Mouse (Mus musculus) fibroblast of lung, adult 2 months (primary cell): ENCODE measurements at regions not wholly inside any gene's neighbourhood (a gene's known extent, or its start where the extent isn't known, plus 50 kb on each side); places are given as distances from the start of the nearest gene placed in this dataset.
A peak's percentile ranks its signal among the peaks of the same experiment; 100 is the strongest.

Experiments used
- DNase-seq: peaks from one replicate; pipeline ENCODE4 v3.0.0-alpha.2; 2011; ENCODE audit warnings: low read depth

DNA sequence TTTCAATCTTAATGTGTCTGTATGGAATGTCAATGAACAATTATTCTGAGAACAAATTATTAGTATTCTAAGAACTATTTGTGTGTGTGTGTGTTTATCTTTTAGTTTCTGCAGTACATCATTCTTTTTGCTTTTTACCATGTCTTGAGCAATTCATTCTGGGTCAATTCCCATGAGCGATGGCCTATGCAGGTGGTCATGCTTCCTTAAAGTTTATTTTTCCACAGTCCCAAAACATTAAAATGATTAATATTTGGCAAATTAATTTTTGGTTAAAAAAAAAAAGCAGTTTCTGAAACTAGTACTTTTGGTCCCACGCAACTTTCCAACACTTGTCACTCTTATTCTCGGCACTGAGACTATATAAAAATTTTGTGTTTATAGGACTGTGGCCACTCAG lies 416.8 kb upstream of the Rgmb start:
- DNase-seq = no peak

GRCm38 (mm10) chr17:16221253-16221652 lies 390.4 kb upstream of the Rgmb start:
- DNase-seq = no peak

GRCm38 (mm10) chr17:16219675-16220566 lies 389.1 kb upstream of the Rgmb start:
- DNase-seq = no peak

- DNase-seq = peak; percentile 31
Measured at GRCm38 (mm10) chr17:16218623-16219022, 387.8 kb upstream of the Rgmb start.

DNA sequence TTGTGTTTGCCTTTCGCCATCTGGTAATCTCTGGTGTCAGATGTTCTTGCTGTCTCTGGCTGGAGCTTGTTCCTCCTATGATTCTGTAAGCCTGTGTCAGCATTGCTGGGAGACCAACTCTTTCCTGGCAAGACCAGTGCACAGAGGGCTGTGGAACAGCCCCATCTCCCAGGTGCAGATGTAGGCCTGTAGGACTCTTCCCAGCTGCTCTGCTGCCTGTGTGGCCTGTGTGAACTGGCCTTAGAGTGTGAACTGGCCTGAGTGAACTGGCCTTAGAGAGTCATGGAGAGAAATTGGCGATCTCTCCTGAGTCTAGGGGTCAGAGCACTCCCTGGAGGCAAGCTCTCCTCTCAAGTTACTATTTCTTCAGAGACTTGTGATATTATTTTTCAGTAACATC lies 386.0 kb upstream of the Rgmb start:
- no peak for DNase-seq

DNA sequence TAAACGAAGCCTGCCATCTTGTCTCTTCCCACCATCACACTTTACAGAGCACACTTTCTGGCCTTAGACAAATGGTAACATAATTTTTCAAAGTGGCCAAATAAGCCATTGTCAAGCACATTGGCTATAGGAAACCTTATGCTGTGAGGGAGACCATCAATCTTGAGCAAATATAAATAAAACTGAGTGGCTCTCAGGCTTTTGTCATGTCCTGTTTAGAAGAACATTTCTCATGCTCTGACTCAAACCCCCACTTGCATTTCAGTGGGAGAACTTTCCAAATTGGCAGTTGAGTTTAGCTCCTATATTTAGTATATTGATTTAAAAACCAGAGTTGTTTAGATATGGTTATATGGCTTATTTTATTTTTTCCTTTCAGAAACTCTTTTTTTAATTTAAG lies 362.8 kb upstream of the Rgmb start:
- no peak for DNase-seq

GRCm38 (mm10) chr17:16180856-16181255 lies 350.0 kb upstream of the Rgmb start:
- no peak for DNase-seq

DNA sequence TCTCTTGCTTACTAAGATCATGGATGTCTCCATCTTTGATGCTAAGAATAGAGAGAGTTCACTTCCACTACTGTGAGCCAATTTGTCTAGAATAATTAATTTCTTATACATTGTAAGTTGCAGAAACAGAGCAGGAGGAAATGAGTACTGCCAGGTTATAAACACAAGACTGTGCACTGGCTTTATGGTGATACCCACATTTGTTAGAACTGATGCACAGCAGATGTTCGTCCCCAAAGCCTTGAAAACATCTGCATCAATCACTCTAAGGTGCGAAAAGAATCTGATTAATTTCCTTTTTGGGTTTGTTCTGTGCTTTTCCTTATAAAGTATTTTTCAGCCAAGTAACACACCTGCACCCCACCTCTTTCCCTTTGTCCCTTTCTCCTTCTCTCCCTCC lies 347.3 kb upstream of the Rgmb start:
- DNase-seq = no peak

GRCm38 (mm10) chr17:16176782-16177510 lies 346.1 kb upstream of the Rgmb start:
- no peak for DNase-seq

DNA sequence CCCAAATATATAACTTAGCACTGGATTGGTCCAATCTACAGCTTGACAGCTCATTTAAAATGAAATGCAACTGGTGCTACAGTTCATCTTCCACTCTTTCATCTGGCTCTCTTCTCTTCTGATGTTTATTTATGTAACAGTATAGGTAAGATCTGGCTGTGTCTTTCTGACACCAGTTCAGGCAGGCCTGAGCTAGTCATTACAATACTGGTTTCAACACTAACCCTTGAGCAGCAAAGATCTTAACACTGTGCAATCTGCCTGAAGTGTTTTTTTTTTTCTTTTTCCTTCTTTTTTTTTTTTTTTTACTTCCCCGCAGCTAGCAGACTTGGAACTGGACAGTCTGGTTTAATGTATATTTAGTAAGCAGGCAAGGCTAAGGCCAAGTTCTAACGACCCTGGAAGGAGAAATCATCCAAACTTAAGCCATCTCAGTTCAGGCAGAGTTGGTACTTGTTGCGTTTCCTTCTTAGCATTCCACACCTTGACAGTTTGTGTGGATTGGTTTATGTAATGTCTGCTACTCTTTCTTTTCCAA lies 342.8 kb upstream of the Rgmb start:
- no peak for DNase-seq

- no peak for DNase-seq
Measured at GRCm38 (mm10) chr17:16166731-16167130, 335.9 kb upstream of the Rgmb start.

DNA sequence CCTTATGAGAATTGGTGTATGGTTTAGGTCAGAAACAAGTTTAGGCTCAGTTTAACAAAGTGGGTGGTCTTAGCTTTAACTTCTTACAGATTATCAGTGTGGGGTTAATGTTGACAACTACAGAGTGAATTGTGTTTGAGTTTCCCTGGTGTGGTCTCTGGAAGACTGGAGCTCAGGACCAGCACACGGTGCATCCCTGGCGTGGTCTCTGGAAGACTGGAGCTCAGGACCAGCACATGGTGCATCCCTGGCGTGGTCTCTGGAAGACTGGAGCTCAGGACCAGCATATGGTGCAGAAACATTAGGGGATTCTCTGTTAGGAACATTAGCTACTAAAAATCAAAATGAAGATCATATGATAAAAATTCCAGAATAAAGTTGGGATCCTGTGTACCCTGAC lies 327.3 kb upstream of the Rgmb start:
- DNase-seq = no peak

GRCm38 (mm10) chr17:16157711-16158110 lies 326.9 kb upstream of the Rgmb start:
- no peak for DNase-seq

GRCm38 (mm10) chr17:16157135-16157534 lies 326.3 kb upstream of the Rgmb start:
- DNase-seq = no peak

DNA sequence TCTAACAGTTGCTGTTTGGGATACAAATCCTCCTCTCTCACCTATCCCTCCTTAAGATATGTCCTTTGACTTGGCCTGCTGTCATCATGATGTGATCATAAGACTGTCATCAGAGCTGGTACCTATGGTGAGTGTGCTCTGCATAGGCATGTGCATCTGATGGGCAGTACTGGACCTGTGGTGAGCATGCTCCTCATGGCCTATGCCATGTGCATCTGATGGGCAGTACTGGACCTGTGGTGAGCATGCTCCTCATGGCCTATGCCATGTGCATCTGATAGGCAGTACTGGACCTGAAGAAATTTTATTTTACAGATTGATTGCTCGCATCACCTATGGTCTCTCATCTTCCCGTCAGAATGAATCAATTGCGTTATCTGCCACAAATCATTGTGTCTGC lies 325.8 kb upstream of the Rgmb start:
- no peak for DNase-seq

DNA sequence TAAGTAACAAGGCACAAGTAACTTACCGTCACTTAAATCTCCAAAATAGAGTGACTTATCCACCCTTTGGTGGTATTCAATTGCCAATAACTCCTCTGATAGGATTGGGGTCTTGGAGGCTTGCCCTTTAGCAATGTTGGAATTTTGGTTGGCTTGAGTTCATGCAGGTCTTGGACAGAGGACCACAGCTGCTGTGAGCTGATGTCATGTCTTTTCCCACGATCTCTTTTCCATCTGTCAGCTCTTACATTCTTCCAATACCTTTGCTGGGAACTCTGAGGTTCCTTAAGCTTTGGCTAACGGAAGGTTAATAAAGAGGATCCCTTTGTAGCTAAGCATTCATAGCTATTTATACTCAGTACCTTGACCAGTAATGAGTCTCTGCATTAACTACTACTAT lies 324.7 kb upstream of the Rgmb start:
- DNase-seq = no peak
